Mouse (Mus musculus) retina, adult 2 months (tissue): ENCODE results near the gene Foxi3.

Experiments used
- DNase-seq: peaks from one replicate; pipeline ENCODE4 v3.0.0-alpha.2; 2012; ENCODE audit warnings: low read depth, low spot score

Gene Foxi3

GRCm38 (mm10) chr6:70956285-70956912 lies at the start of gene Foxi3:
Gene Foxi3 (plus strand): TSS chr6:70956531.
- DNase-seq = no peak

GRCm38 (mm10) chr6:70909572-70909971 lies 46.8 kb upstream of the Foxi3 start:
- no peak for DNase-seq

GRCm38 (mm10) chr6:70910285-70910684 lies 46.0 kb upstream of the Foxi3 start:
- DNase-seq = no peak

GRCm38 (mm10) chr6:70911668-70912395 lies 44.5 kb upstream of the Foxi3 start:
- no peak for DNase-seq

- no peak for DNase-seq
Observed at GRCm38 (mm10) chr6:70912396-70912765, 44.0 kb upstream of the Foxi3 start.

GRCm38 (mm10) chr6:70918827-70919226 lies 37.5 kb upstream of the Foxi3 start, which contains the start of gene Tex37:
Gene Tex37 (minus strand): TSS chr6:70918927.
- no peak for DNase-seq

GRCm38 (mm10) chr6:70921274-70922074 lies 34.9 kb upstream of the Foxi3 start:
- peak; percentile 49 for DNase-seq

GRCm38 (mm10) chr6:70931801-70932200 lies 24.5 kb upstream of the Foxi3 start:
- no peak for DNase-seq

- no peak for DNase-seq
Observed at GRCm38 (mm10) chr6:70953274-70953673, 3.1 kb upstream of the Foxi3 start.

GRCm38 (mm10) chr6:70954040-70954439 lies 2.3 kb upstream of the Foxi3 start:
- no peak for DNase-seq

GRCm38 (mm10) chr6:70955291-70955800 lies 985 bp upstream of the Foxi3 start:
- no peak for DNase-seq

- DNase-seq = no peak
Observed at GRCm38 (mm10) chr6:70955841-70956240, 490 bp upstream of the Foxi3 start.

GRCm38 (mm10) chr6:70956936-70957335 lies 605 bp downstream of the Foxi3 start:
- DNase-seq = no peak

- no peak for DNase-seq
Observed at GRCm38 (mm10) chr6:70957341-70957940, 1.1 kb downstream of the Foxi3 start.

GRCm38 (mm10) chr6:70964116-70964830 lies 7.9 kb downstream of the Foxi3 start:
- no peak for DNase-seq

- DNase-seq = no peak
Observed at GRCm38 (mm10) chr6:70965694-70966093, 9.4 kb downstream of the Foxi3 start.

GRCm38 (mm10) chr6:70967422-70967821 lies 11.1 kb downstream of the Foxi3 start:
- DNase-seq = no peak

- no peak for DNase-seq
Observed at GRCm38 (mm10) chr6:70968291-70968690, 12.0 kb downstream of the Foxi3 start.

GRCm38 (mm10) chr6:70973066-70973465 lies 16.7 kb downstream of the Foxi3 start:
- no peak for DNase-seq

- no peak for DNase-seq
Observed at GRCm38 (mm10) chr6:70981036-70981435, 24.7 kb downstream of the Foxi3 start.

- DNase-seq = no peak
Observed at GRCm38 (mm10) chr6:70982416-70982815, 26.1 kb downstream of the Foxi3 start.
